Mouse (Mus musculus): ENCODE measurements around the gene Oxct2b. TPM values are rescaled to one million over a fixed set of nuclear protein-coding genes. Genes with fewer than 3 reads are reported as not detected.

Gene Oxct2b
- total and polyA plus RNA-seq, 3 experiments: 0.02 TPM; not detected in 2

DNA sequence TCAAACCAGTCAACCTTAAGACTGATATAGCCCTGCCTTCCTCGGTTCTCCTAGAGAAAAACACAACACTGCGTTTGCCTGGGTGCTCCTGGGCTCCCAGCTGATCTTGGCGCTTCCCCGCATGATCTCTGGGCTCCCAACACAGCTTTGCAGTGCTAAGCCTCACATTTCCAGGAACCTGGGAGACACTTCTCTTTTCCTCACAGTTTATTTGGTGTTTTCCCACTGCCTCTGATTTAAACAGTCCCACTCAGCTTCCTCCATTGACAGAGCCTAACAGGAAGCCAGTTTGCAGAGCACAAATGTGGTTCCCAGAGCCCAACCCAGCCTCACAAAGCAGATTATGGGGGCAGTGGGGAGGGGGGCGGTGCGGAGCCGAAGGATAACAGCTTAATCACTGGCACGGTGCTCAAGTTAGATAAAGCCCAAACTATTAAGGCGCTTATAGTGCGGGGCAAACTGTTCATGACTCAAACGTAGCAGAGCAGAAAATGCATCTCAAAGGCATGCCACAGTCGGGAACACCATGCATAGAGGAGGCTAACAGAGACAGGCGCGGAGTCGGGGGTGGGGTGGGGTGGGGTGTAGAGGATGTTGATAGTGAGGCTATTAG lies 46.3 kb downstream of the Oxct2b start:
- Histone ChIP-seq H3K27me3 (ENCODE audit: insufficient read depth, low read length) (peaks cover 10% of the 10 kb centered on the region), H3K36me3 (replicated peaks) (no peaks in the 10 kb centered on the region), H3K9me3 (replicated peaks) (no peaks in the 10 kb centered on the region), H3K4me3 (ENCODE audit: low read depth, low read length) (no peak overlapping the region), H3K4me1 (ENCODE audit: insufficient read depth, low read depth, low read length) (no peaks in the 10 kb centered on the region)
- DNase-seq (ENCODE audit: low spot score) (no peak), ATAC-seq (ENCODE audit: extremely low read depth, insufficient number of reproducible peaks, low FRiP score, poor library complexity, severe bottlenecking) (no peak)
- TF ChIP-seq GATA2 (IDR thresholded peaks at IDR 0.05; ENCODE audit: borderline replicate concordance, low read depth, low read length): no peak
- TF ChIP-seq GATA1 (IDR thresholded peaks at IDR 0.05; ENCODE audit: borderline replicate concordance, low read length): no peak
- no peak for TF ChIP-seq TAL1 (conservative IDR thresholded peaks at IDR 0.05; ENCODE audit: low read depth, low read length)
- no peak for TF ChIP-seq CTCF (IDR thresholded peaks at IDR 0.05; ENCODE audit: low read depth, low read length)
- no peak for TF ChIP-seq POLR2AphosphoS5 (IDR thresholded peaks at IDR 0.05; ENCODE audit: insufficient replicate concordance, low read depth, low read length)

DNA sequence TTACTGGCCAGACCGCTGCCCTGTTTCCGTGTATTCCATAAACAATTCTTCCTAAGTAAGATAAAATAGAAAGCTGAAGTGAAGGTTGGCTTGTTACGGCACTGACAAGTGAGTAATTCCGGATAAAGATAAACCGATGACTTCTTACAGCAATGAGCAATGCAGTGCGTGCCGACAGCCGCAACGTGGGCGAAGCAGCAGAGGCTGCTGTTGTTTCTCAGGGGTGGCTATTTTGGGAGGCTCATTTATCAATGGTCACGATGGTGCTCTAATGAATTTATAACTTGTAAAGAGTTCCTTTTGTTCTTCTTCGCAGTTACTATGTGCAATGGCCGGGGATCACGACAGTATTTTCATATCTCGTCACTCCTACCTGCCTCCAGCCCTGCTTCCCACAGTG lies 48.1 kb downstream of the Oxct2b start:
- Histone ChIP-seq H3K27me3 (ENCODE audit: insufficient read depth, low read length) (peaks cover 13% of the 10 kb centered on the region), H3K36me3 (replicated peaks) (no peaks in the 10 kb centered on the region), H3K4me1 (ENCODE audit: insufficient read depth, low read depth, low read length) (no peaks in the 10 kb centered on the region), H3K4me3 (ENCODE audit: low read depth, low read length) (no peak overlapping the region), H3K9me3 (replicated peaks) (no peaks in the 10 kb centered on the region)
- ATAC-seq (ENCODE audit: extremely low read depth, insufficient number of reproducible peaks, low FRiP score, poor library complexity, severe bottlenecking): no peak
- TF ChIP-seq TAL1 (conservative IDR thresholded peaks at IDR 0.05; ENCODE audit: low read depth, low read length) (no peak), GATA2 (IDR thresholded peaks at IDR 0.05; ENCODE audit: borderline replicate concordance, low read depth, low read length) (no peak), GATA1 (IDR thresholded peaks at IDR 0.05; ENCODE audit: borderline replicate concordance, low read length) (no peak), CTCF (IDR thresholded peaks at IDR 0.05; ENCODE audit: low read depth, low read length) (no peak), POLR2AphosphoS5 (IDR thresholded peaks at IDR 0.05; ENCODE audit: insufficient replicate concordance, low read depth, low read length) (no peak)
- DNase-seq (ENCODE audit: low spot score): no peak

Other genes with a start within 250 kb of the Oxct2b start
- 186 and 190 TPM in 2 replicates for gene Cap1, start 230.2 kb upstream of the Oxct2b start, total RNA-seq (2014; fragmentation: Nextera tagmentation)
- 230 and 256 TPM in 2 replicates for gene Cap1, start 230.2 kb upstream of the Oxct2b start, total RNA-seq (2017)
- 21.1 and 28.2 TPM in 2 replicates for gene Cap1, start 230.2 kb upstream of the Oxct2b start, polyA plus RNA-seq (2012)
- gene Mfsd2a, start 155.1 kb upstream of the Oxct2b start, total RNA-seq (2014; fragmentation: Nextera tagmentation): not detected in 2 replicates
- 0.06 and 0.11 TPM in 2 replicates for gene Mfsd2a, start 155.1 kb upstream of the Oxct2b start, total RNA-seq (2017)
- gene Mfsd2a, start 155.1 kb upstream of the Oxct2b start, polyA plus RNA-seq (2012): not detected in 2 replicates
- gene Mycl, start 120.6 kb upstream of the Oxct2b start, total RNA-seq (2014; fragmentation: Nextera tagmentation): not detected in 2 replicates
- 0.11 TPM in 1 of 2 replicates, not detected in the other for gene Mycl, start 120.6 kb upstream of the Oxct2b start, total RNA-seq (2017)
- gene Mycl, start 120.6 kb upstream of the Oxct2b start, polyA plus RNA-seq (2012): not detected in 2 replicates
- gene Trit1, start 99.7 kb upstream of the Oxct2b start, total RNA-seq (2014; fragmentation: Nextera tagmentation): 23.6 and 24.4 TPM in 2 replicates
- 24.4 and 26.4 TPM in 2 replicates for gene Trit1, start 99.7 kb upstream of the Oxct2b start, total RNA-seq (2017)
- 2.8 and 3.2 TPM in 2 replicates for gene Trit1, start 99.7 kb upstream of the Oxct2b start, polyA plus RNA-seq (2012)
- not detected in 2 replicates for gene Bmp8b, start 11.1 kb upstream of the Oxct2b start, total RNA-seq (2014; fragmentation: Nextera tagmentation)
- gene Bmp8b, start 11.1 kb upstream of the Oxct2b start, total RNA-seq (2017): 0.05 TPM in 1 of 2 replicates, not detected in the other
- not detected in 2 replicates for gene Bmp8b, start 11.1 kb upstream of the Oxct2b start, polyA plus RNA-seq (2012)
- gene Ppie, start 23.7 kb downstream of the Oxct2b start, total RNA-seq (2014; fragmentation: Nextera tagmentation): 39.3 and 43.7 TPM in 2 replicates
- 70.7 and 78.8 TPM in 2 replicates for gene Ppie, start 23.7 kb downstream of the Oxct2b start, total RNA-seq (2017)
- 10.3 and 17.3 TPM in 2 replicates for gene Ppie, start 23.7 kb downstream of the Oxct2b start, polyA plus RNA-seq (2012)
- not detected in 2 replicates for gene Hpcal4, start 67.0 kb downstream of the Oxct2b start, total RNA-seq (2014; fragmentation: Nextera tagmentation)
- gene Hpcal4, start 67.0 kb downstream of the Oxct2b start, total RNA-seq (2017): 0.12 TPM in 1 of 2 replicates, not detected in the other
- gene Hpcal4, start 67.0 kb downstream of the Oxct2b start, polyA plus RNA-seq (2012): not detected in 2 replicates
- not detected in 2 replicates for gene Nt5c1a, start 85.2 kb downstream of the Oxct2b start, total RNA-seq (2014; fragmentation: Nextera tagmentation)
- gene Nt5c1a, start 85.2 kb downstream of the Oxct2b start, total RNA-seq (2017): not detected in 2 replicates
- gene Nt5c1a, start 85.2 kb downstream of the Oxct2b start, polyA plus RNA-seq (2012): not detected in 2 replicates
- gene Heyl, start 117.3 kb downstream of the Oxct2b start, total RNA-seq (2014; fragmentation: Nextera tagmentation): not detected in 2 replicates
- gene Heyl, start 117.3 kb downstream of the Oxct2b start, total RNA-seq (2017): 0.05 TPM in 1 of 2 replicates, not detected in the other
- gene Heyl, start 117.3 kb downstream of the Oxct2b start, polyA plus RNA-seq (2012): not detected in 2 replicates
- gene Pabpc4, start 146.1 kb downstream of the Oxct2b start, total RNA-seq (2014; fragmentation: Nextera tagmentation): 328 and 335 TPM in 2 replicates
- 103 and 112 TPM in 2 replicates for gene Pabpc4, start 146.1 kb downstream of the Oxct2b start, total RNA-seq (2017)
- 1,118 and 1,562 TPM in 2 replicates for gene Pabpc4, start 146.1 kb downstream of the Oxct2b start, polyA plus RNA-seq (2012)
- gene Oxct2a, start 207.4 kb downstream of the Oxct2b start, total RNA-seq (2014; fragmentation: Nextera tagmentation): not detected in 2 replicates
- 0.33 TPM in 1 of 2 replicates, not detected in the other for gene Oxct2a, start 207.4 kb downstream of the Oxct2b start, total RNA-seq (2017)
- not detected in 2 replicates for gene Oxct2a, start 207.4 kb downstream of the Oxct2b start, polyA plus RNA-seq (2012)
- gene Bmp8a, start 227.0 kb downstream of the Oxct2b start, total RNA-seq (2014; fragmentation: Nextera tagmentation): not detected in 2 replicates
- 0.05 TPM in 1 of 2 replicates, not detected in the other for gene Bmp8a, start 227.0 kb downstream of the Oxct2b start, total RNA-seq (2017)
- 0.02 and 0.10 TPM in 2 replicates for gene Bmp8a, start 227.0 kb downstream of the Oxct2b start, polyA plus RNA-seq (2012)